Mouse (Mus musculus) hindbrain, embryonic 12.5 days (tissue): ENCODE results near the gene Sigirr. TPM values are rescaled to one million over a fixed set of nuclear protein-coding genes. Genes with fewer than 3 reads are reported as not detected.

Experiments used
- polyA plus RNA-seq: library from polyadenylated mRNA; unstranded; fragments of >200 nt; fragmentation: Nextera tagmentation; extraction: Ambion mirVana; gene quantifications from 2 replicates; pipeline ENCODE4 v1.2.1, GENCODE M21; 2016

Sigirr gene
- polyA plus RNA-seq, 1 experiment from 2014 or later, result 2.6 TPM

Other genes with a start within 250 kb of the Sigirr start
- gene Gm45785, start 244.2 kb downstream of the Sigirr start, polyA plus RNA-seq, result not detected in 2 replicates
- 82.3 and 88.5 TPM in 2 replicates for gene Ric8a, start 243.6 kb downstream of the Sigirr start, polyA plus RNA-seq
- 30.9 and 33.4 TPM in 2 replicates for gene Bet1l, start 243.0 kb downstream of the Sigirr start, polyA plus RNA-seq
- 279 and 282 TPM in 2 replicates for gene Psmd13, start 218.6 kb downstream of the Sigirr start, polyA plus RNA-seq
- gene Sirt3, start 218.3 kb downstream of the Sigirr start, polyA plus RNA-seq, result 25.8 and 27.1 TPM in 2 replicates
- gene Cox8b, start 200.1 kb downstream of the Sigirr start, polyA plus RNA-seq, result 0.81 TPM in 1 of 2 replicates, not detected in the other
- gene Nlrp6, start 179.7 kb downstream of the Sigirr start, polyA plus RNA-seq, result 0.13 and 0.27 TPM in 2 replicates
- gene Pgghg, start 159.2 kb downstream of the Sigirr start, polyA plus RNA-seq, result 15.5 and 16.8 TPM in 2 replicates
- gene Ifitm5, start 150.3 kb downstream of the Sigirr start, polyA plus RNA-seq, result 0.43 and 1.6 TPM in 2 replicates
- gene Gm45717, start 144.6 kb downstream of the Sigirr start, polyA plus RNA-seq, result 0.97 TPM in 1 of 2 replicates, not detected in the other
- gene Ifitm2, start 144.6 kb downstream of the Sigirr start, polyA plus RNA-seq, result 326 and 340 TPM in 2 replicates
- 8.8 and 9.1 TPM in 2 replicates for gene Ifitm1, start 133.4 kb downstream of the Sigirr start, polyA plus RNA-seq
- 22.5 and 26.0 TPM in 2 replicates for gene Ifitm3, start 89.8 kb downstream of the Sigirr start, polyA plus RNA-seq
- gene Ifitm6, start 82.6 kb downstream of the Sigirr start, polyA plus RNA-seq, result not detected in 2 replicates
- not detected in 2 replicates for gene Gm17387, start 71.4 kb downstream of the Sigirr start, polyA plus RNA-seq
- gene B4galnt4, start 39.5 kb downstream of the Sigirr start, polyA plus RNA-seq, result 46.1 and 46.5 TPM in 2 replicates
- 3.1 and 4.5 TPM in 2 replicates for gene Pkp3, start 22.4 kb downstream of the Sigirr start, polyA plus RNA-seq
- gene Ano9, start 17.2 kb upstream of the Sigirr start, polyA plus RNA-seq, result 0.59 and 0.81 TPM in 2 replicates
- gene Ptdss2, start 21.8 kb upstream of the Sigirr start, polyA plus RNA-seq, result 76.0 and 76.5 TPM in 2 replicates
- 61.0 and 61.9 TPM in 2 replicates for gene Rnh1, start 72.3 kb upstream of the Sigirr start, polyA plus RNA-seq
- 95.1 and 103 TPM in 2 replicates for gene Hras, start 93.4 kb upstream of the Sigirr start, polyA plus RNA-seq
- gene Lrrc56, start 93.6 kb upstream of the Sigirr start, polyA plus RNA-seq, result 10.8 and 12.2 TPM in 2 replicates
- 3.3 and 3.9 TPM in 2 replicates for gene Lmntd2, start 113.5 kb upstream of the Sigirr start, polyA plus RNA-seq
- 34.7 and 35.6 TPM in 2 replicates for gene Rassf7, start 115.3 kb upstream of the Sigirr start, polyA plus RNA-seq
- gene Phrf1, start 128.2 kb upstream of the Sigirr start, polyA plus RNA-seq, result 95.5 and 99.3 TPM in 2 replicates
- 1.1 and 1.5 TPM in 2 replicates for gene Irf7, start 165.9 kb upstream of the Sigirr start, polyA plus RNA-seq
- not detected in 2 replicates for gene Cdhr5, start 176.2 kb upstream of the Sigirr start, polyA plus RNA-seq
- gene Sct, start 178.6 kb upstream of the Sigirr start, polyA plus RNA-seq, result 2.4 and 2.7 TPM in 2 replicates
- 0.81 and 0.86 TPM in 2 replicates for gene Drd4, start 191.4 kb upstream of the Sigirr start, polyA plus RNA-seq
- 96.5 and 96.6 TPM in 2 replicates for gene Deaf1, start 227.1 kb upstream of the Sigirr start, polyA plus RNA-seq
- 60.5 and 66.9 TPM in 2 replicates for gene Tmem80, start 227.2 kb upstream of the Sigirr start, polyA plus RNA-seq
- gene Eps8l2, start 238.3 kb upstream of the Sigirr start, polyA plus RNA-seq, result 2.6 and 2.7 TPM in 2 replicates